Mouse (Mus musculus) lung, embryonic 16.5 days (tissue): ENCODE data around the gene Galnt17. TPM values are rescaled to one million over a fixed set of nuclear protein-coding genes. Genes with fewer than 3 reads are reported as not detected.
A peak's percentile ranks its signal among the peaks of the same experiment; 100 is the strongest.

ENCODE experiments used
- ATAC-seq: fragments of 200-750 bp; cut with Nextera tagmentation; 2 replicates; pipeline ENCODE4 v1.8.0; 2017; ENCODE audit warnings: low read depth, mild to moderate bottlenecking, moderate library complexity
- H3K27ac ChIP-seq: fragments of 300-500 bp; sonication (generic); 2 replicates; pipeline ENCODE4 v1.5.1; 2014; ENCODE audit warnings: mild to moderate bottlenecking, control low read depth, low read length
- H3K27me3 ChIP-seq: fragments of 300-500 bp; sonication (generic); 2 replicates; pipeline ENCODE4 v1.6.1; 2014; ENCODE audit warnings: low read depth, low read length, mixed read lengths; ENCODE audit not compliant: control insufficient read depth, insufficient read depth
- H3K36me3 ChIP-seq: fragments of 300-500 bp; sonication (generic); 2 replicates; pipeline ENCODE4 v1.6.1; 2014; ENCODE audit warnings: low read length; ENCODE audit not compliant: control insufficient read depth, insufficient read depth
- H3K4me1 ChIP-seq: fragments of 300-500 bp; sonication (generic); replicated peaks from 2 replicates; pipeline ENCODE4 v1.6.1; 2014; ENCODE audit warnings: low read length, mixed read lengths; ENCODE audit not compliant: control insufficient read depth, insufficient read depth
- H3K4me2 ChIP-seq: fragments of 300-500 bp; sonication (generic); 2 replicates; pipeline ENCODE4 v1.6.1; 2014; ENCODE audit warnings: low read depth, low read length, control low read depth
- H3K4me3 ChIP-seq: fragments of 300-500 bp; sonication (generic); 2 replicates; pipeline ENCODE4 v1.5.1; 2014; ENCODE audit warnings: mild to moderate bottlenecking, low read length, control low read depth
- H3K9ac ChIP-seq: fragments of 300-500 bp; sonication (generic); 2 replicates; pipeline ENCODE4 v1.6.1; 2014; ENCODE audit warnings: low read length, control low read depth
- H3K9me3 ChIP-seq: fragments of 300-500 bp; sonication (generic); 2 replicates; pipeline ENCODE4 v1.6.1; 2016; ENCODE audit warnings: low read length; ENCODE audit not compliant: control insufficient read depth
- WGBS: fragments of 180-500 bp; shearing (Covaris S2); extraction: QIAGEN DNeasy Blood & Tissue Kit; methylation state at CpG from one replicate; pipeline ENCODE4 v1.1.7; 2014; 5-methylcytosine and 5-hydroxymethylcytosine counted together
- polyA plus RNA-seq: library from polyadenylated mRNA; unstranded; fragments of >200 nt; fragmentation: Nextera tagmentation; extraction: Ambion mirVana; gene quantifications from 2 replicates; pipeline ENCODE4 v1.2.1, GENCODE M21; 2015

The Galnt17 gene
- polyA plus RNA-seq, 1 experiment from 2014 or later: 0.80 TPM

DNA sequence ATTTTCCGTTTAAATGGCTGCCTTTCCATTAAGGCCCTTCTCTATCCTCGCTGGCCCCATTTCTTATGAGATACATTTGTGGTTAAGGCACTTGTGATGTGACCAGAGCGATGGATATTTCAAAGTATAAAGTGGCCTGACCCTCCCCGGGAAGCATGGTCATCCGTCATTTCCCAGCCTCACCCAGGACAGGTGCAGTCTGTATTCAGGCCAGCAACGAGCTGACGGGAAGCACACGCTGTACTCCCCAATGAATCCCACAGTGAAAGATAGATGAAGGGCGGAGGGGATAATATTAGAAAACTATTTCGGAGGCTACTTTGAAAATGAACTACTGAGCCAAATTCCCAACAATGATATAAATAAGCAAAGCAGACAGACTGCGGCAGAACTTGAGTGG lies 44.2 kb downstream of the Galnt17 start:
- Histone ChIP-seq H3K27me3 (no peaks in the 10 kb centered on the region), H3K9ac (no peak overlapping the region), H3K4me3 (no peak overlapping the region), H3K9me3 (no peaks in the 10 kb centered on the region), H3K4me2 (no peak overlapping the region), H3K4me1 (no peaks in the 10 kb centered on the region), H3K36me3 (no peaks in the 10 kb centered on the region), H3K27ac (no peak overlapping the region)
- 64% methylated on average over 11 of the region's 11 CpGs for WGBS
- ATAC-seq: no peak

DNA sequence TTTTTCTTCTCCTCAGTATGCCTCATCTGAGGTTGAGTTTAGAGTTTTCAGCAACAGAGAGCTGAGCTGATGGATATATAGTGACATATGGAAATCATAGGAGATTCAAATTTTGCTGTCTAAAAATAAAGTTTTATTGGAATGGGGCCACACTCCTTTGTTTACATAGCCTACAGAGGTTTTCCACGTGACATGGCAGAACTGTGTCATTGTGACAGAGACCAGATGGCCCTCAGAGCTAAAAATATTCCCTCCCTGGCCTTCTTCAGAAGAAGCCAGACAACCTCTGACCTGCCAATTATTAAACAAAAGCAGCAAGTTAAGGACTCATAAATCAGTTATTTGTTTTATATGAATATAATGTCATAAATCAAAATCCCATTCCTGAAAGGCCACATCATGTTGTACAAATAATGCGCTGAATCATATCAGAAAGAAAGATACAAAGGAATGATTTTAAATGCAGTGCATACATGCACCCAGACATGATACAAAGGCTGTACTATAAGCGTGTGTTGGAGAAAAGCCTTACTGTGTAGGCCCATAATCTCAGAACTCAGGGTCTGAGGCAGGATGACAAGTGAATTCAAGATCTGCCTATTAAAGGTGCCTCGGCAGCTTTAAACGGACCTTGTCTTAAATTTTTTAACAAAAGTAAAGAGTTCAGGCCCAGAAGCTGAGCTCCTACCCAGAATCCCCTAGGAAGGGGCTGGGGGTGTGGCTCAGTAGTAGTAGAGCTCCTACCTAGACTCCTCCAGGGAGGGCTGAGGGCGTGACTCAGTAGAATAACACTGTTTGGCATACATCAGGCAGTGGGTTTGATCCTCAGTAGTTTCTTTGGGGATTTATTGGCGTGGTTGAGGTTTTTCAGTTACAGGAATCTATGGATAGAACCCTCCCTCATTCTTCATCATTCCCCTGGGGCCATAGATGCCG lies 57.3 kb downstream of the Galnt17 start:
- Histone ChIP-seq H3K27me3 (no peaks in the 10 kb centered on the region), H3K9ac (no peak overlapping the region), H3K4me1 (peaks cover 5% of the 10 kb centered on the region), H3K4me3 (no peak overlapping the region), H3K9me3 (no peaks in the 10 kb centered on the region), H3K27ac (0 out of 2 replicates have a peak overlapping the region, but pooled peaks have one; percentile 10), H3K4me2 (no peak overlapping the region), H3K36me3 (no peaks in the 10 kb centered on the region)
- 57% methylated on average over 8 of the region's 8 CpGs for WGBS
- peak; percentile 93 for ATAC-seq

DNA sequence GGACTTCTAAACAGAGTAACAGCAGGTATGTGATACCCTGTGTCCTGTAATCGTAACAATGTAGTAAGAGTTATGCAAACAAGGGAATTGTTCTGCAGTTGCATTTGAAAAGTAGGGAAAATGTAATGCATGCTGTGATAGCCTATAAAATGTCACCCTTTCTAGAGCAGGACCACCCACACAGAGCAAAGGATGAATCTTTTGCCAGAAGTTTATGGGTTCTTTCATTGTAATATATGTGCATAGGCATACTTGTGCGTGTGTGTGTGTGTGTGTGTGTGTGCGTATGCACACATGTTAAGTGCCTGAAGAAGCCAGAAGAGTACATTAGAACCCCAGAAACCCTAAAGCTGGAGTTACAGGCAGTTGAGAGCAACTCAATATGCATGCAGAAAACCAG lies 59.9 kb downstream of the Galnt17 start:
- H3K9ac ChIP-seq: no peak overlapping the region
- peaks cover 5% of the 10 kb centered on the region for H3K4me1 ChIP-seq
- no peaks in the 10 kb centered on the region for H3K9me3 ChIP-seq
- 65% methylated on average over 3 of the region's 3 CpGs for WGBS
- no peak overlapping the region for H3K4me2 ChIP-seq
- no peak overlapping the region for H3K4me3 ChIP-seq
- no peak overlapping the region for H3K27ac ChIP-seq
- no peaks in the 10 kb centered on the region for H3K27me3 ChIP-seq
- no peak for ATAC-seq
- no peaks in the 10 kb centered on the region for H3K36me3 ChIP-seq

DNA sequence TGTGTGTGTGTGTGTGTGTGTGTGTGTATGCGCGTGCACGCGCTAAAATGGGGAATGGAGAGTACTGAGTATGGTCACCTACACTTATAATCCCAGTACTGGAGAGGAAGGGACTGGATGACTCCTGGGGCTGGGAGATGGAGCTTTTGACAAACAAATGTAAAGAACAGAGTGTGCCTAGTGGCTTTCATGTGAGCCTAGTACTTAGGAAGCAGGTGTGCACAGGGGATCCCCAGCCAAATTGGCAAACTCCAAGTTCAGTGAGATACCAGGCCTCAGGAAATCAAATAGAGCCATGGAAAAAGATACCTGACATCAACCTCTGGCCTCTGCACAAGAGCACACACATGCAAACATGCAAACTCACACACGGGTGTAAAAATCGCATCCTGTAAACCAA lies 61.7 kb downstream of the Galnt17 start:
- Histone ChIP-seq H3K9ac (no peak overlapping the region), H3K4me1 (peaks cover 8% of the 10 kb centered on the region), H3K27ac (no peak overlapping the region), H3K4me2 (no peak overlapping the region), H3K27me3 (no peaks in the 10 kb centered on the region), H3K9me3 (no peaks in the 10 kb centered on the region), H3K4me3 (no peak overlapping the region), H3K36me3 (no peaks in the 10 kb centered on the region)
- 99% methylated on average over 6 of the region's 6 CpGs for WGBS
- ATAC-seq: no peak

DNA sequence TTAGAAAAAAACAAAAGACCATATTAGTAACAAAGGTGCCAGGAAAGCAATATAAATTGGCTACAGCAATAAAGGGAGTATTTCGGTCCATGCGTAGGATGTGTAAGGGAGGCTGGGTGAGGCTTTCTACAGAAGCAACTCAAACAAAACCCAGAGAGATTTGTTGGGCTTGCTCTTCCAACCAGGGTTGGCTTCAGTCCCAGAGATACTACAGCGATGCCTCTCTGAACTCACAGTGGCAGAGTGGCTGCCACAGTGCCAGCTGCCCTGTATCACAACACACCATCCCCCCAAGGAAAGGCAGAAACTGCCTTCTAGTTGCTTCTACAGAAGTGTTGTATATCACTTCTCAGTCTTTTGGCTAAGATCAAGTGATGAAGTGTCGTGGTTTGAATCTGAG lies 66.6 kb downstream of the Galnt17 start:
- H3K36me3 ChIP-seq: no peaks in the 10 kb centered on the region
- no peak overlapping the region for H3K4me3 ChIP-seq
- H3K27me3 ChIP-seq: no peaks in the 10 kb centered on the region
- no peaks in the 10 kb centered on the region for H3K9me3 ChIP-seq
- H3K4me2 ChIP-seq: no peak overlapping the region
- WGBS: 49% methylated on average over 4 of the region's 4 CpGs
- no peak overlapping the region for H3K9ac ChIP-seq
- peak overlapping the region; percentile 2; the same call in 1 of the 2 replicates for H3K27ac ChIP-seq
- peaks cover 2% of the 10 kb centered on the region; the same call in 1 of the 2 replicates for H3K4me1 ChIP-seq
- ATAC-seq: peak; percentile 92

DNA sequence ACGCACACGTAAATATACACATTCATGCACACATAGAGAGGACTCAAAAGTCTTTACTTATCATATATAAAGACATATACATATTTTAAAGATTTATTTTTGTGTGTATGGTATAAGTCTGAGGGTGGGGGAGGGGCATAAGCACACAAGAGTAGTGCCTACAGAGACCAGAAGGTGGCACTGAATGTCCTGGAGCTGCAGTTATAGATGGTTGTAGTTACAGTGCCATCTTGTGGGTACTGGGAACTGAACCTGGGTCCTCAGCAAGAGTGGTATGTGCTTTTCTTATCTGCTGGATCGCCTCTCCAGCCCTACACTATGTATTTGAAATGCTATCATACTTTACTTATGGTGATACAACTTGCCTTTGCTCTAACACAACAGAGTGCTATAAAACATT lies 68.5 kb downstream of the Galnt17 start:
- H3K9ac ChIP-seq: no peak overlapping the region
- no peaks in the 10 kb centered on the region for H3K27me3 ChIP-seq
- H3K4me1 ChIP-seq: peaks cover 2% of the 10 kb centered on the region; the same call in 1 of the 2 replicates
- no peaks in the 10 kb centered on the region for H3K36me3 ChIP-seq
- H3K27ac ChIP-seq: no peak overlapping the region
- 88% methylated on average over 3 of the region's 3 CpGs for WGBS
- no peak overlapping the region for H3K4me2 ChIP-seq
- H3K9me3 ChIP-seq: no peaks in the 10 kb centered on the region
- no peak overlapping the region for H3K4me3 ChIP-seq
- ATAC-seq: no peak

DNA sequence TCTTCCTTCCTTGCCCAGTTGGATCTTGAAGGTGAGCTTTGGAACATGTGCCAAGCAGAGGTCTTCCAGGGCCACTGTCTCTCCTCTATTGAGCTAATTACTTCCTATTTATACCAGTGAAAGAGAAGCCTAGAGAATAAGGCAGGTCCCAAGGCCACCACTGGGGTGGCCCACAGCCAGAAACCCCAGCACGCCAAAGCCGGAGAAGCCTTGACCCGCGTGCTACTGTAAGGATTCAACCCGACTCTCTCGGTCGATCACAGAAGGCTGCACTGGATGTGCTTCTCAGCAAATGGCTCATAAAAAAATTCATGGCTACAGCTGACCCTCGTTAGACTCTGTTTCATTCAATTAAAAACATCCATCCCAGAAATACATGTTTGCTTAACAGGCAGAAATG lies 71.4 kb downstream of the Galnt17 start:
- H3K9me3 ChIP-seq: no peaks in the 10 kb centered on the region

DNA sequence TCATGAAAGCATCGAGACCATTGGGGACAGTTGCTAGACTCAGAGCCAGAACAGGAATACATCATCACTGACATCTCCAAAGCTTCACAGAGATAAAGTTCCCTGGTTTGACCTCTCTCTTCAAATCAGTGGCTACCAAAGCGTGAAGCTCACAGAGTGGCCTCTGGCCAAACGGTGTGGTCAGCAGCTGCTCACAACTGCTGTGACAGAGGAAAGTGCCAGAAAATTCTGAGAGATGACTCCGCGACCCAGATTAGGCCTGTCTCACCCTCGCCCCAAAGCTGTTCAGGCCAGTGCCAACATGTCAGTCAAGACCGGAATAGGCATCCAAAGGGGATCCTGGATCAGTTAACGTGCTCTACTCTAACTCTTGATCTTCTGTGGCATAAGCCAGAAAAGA lies 74.5 kb downstream of the Galnt17 start:
- no peaks in the 10 kb centered on the region for H3K4me1 ChIP-seq
- no peak overlapping the region for H3K4me3 ChIP-seq
- 73% methylated on average over 8 of the region's 8 CpGs for WGBS
- H3K27me3 ChIP-seq: no peaks in the 10 kb centered on the region
- no peaks in the 10 kb centered on the region for H3K36me3 ChIP-seq
- H3K4me2 ChIP-seq: no peak overlapping the region
- no peaks in the 10 kb centered on the region for H3K9me3 ChIP-seq
- H3K9ac ChIP-seq: no peak overlapping the region
- no peak for ATAC-seq
- no peak overlapping the region for H3K27ac ChIP-seq

More for the DNA sequence above, 71.4 kb downstream of the Galnt17 start:
- no peak overlapping the region for H3K4me3 ChIP-seq
- H3K36me3 ChIP-seq: no peaks in the 10 kb centered on the region
- no peak overlapping the region for H3K4me2 ChIP-seq
- ATAC-seq: no peak; the same call in 1 of the 2 replicates
- H3K27me3 ChIP-seq: no peaks in the 10 kb centered on the region
- H3K4me1 ChIP-seq: no peaks in the 10 kb centered on the region; the same call in 1 of the 2 replicates
- H3K27ac ChIP-seq: no peak overlapping the region
- 65% methylated on average over 8 of the region's 8 CpGs for WGBS
- H3K9ac ChIP-seq: no peak overlapping the region

DNA sequence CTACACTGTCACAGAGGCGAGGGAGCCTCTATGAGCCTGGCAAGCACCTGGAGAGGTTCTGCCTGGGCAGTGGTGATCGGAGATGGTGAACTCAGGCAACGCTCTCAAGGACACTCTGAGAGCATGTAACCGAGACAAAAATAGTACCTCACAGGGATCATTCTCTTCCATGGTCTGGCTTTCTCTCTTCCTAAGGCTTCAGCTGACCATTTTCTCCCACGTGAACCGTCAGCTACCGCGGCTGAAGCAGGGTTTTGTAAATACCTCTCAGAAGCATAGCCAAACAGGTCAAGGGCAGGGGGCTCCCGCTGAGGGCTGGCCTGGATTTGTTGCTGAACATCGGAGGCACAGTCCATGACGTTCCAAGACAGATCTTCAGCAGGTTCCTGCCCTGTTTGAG lies 77.2 kb downstream of the Galnt17 start:
- Histone ChIP-seq H3K27ac (no peak overlapping the region), H3K36me3 (no peaks in the 10 kb centered on the region), H3K4me1 (no peaks in the 10 kb centered on the region), H3K4me2 (no peak overlapping the region), H3K27me3 (no peaks in the 10 kb centered on the region), H3K9ac (no peak overlapping the region), H3K9me3 (no peaks in the 10 kb centered on the region), H3K4me3 (no peak overlapping the region)
- ATAC-seq: no peak
- 49% methylated on average over 11 of the region's 11 CpGs for WGBS
